Mouse (Mus musculus) cerebellum, adult 2 months (tissue): ENCODE measurements around the gene Zfp692.

Experiments used
- CTCF ChIP-seq: fragments of 200-500 bp; IDR thresholded peaks from 2 replicates; pipeline ENCODE4 v1.5.1; 2011; ENCODE audit warnings: low read depth, mild to moderate bottlenecking, control low read depth, low read length, moderate library complexity, borderline replicate concordance; ENCODE audit not compliant: insufficient read depth
- POLR2A ChIP-seq: fragments of 200-500 bp; IDR thresholded peaks from 2 replicates; pipeline ENCODE4 v1.6.1; 2011; ENCODE audit warnings: low read length, control low read depth, borderline replicate concordance; ENCODE audit not compliant: insufficient read depth

GRCm38 (mm10) chr11:58264546-58264945, 42.3 kb upstream of the Zfp692 start:
- TF ChIP-seq CTCF (no peak), POLR2A (no peak)
